Mouse (Mus musculus): ENCODE measurements around the gene Tmprss4. TPM values are rescaled to one million over a fixed set of nuclear protein-coding genes. Genes with fewer than 3 reads are reported as not detected.

Gene Tmprss4
- total RNA-seq, 2 experiments from 2014 or later, result not detected

DNA sequence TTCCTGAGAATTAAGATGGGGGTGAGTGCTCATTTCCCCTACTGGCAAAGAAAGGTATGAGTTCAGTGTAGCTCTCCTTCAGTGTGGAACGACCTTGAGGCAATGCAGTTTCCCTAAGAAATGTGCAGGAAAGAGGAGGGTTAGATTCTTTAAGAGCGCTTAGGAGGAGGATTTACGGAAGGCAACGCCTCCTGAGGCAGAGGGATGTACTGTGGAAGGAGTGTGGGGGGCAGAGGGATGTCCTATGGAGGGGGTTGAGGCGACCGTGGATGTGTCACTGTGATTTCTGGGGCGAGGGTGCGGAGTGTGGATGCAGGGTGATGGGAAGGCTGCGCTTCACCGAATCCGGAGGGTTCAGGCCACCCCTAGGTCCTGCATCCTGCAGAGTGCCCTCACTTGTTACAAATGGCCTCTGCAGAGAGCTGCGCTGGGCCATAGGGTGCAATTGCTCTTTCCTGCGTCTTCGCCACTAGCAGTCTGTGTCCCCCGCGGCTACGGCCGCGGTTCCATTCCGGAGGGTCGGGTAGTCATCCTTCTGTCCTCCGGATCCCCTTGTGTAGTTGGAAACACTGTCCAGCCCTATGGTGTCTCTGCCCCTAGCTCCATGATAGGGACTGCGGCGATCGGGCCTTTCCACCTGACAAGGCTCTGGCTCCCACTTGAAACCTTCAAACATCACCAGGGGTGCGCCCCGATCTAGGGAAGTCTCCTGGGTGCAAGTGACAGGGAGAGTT, 58.2 kb downstream of the Tmprss4 start:
- no peak for DNase-seq (ENCODE audit: low spot score in 2 of 2)
- peak overlapping the region; percentile 71; the same call in 1 of the 2 replicates for H3K27ac ChIP-seq
- H3K4me3 ChIP-seq, result peak overlapping the region; percentile 58
- TF ChIP-seq CTCF (conservative IDR thresholded peaks at IDR 0.05), result peak; percentile 53

DNA sequence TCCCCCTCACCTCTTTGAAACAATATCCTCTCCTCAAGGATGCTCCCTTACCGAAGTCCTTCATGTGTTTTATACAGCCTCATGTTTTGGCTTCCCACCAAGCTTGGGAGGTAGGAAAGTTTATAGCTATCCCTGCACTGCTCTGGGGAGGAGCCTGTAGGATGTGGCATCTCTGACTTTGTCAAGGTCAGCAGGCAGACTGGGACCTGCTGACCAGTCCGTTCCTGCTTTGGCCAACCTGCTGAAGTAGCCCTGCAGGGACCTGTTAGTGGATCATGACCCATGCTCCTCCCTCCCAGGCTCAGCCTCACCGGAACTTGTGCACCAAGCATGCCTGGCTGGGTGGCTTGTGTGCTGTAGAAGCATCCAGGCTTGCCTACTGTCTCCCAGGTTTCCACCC, 61.2 kb downstream of the Tmprss4 start:
- DNase-seq (ENCODE audit: low spot score in 2 of 2), result no peak
- Histone ChIP-seq H3K4me3 (no peak overlapping the region), H3K27ac (no peak overlapping the region)
- no peak for TF ChIP-seq CTCF (conservative IDR thresholded peaks at IDR 0.05)

DNA sequence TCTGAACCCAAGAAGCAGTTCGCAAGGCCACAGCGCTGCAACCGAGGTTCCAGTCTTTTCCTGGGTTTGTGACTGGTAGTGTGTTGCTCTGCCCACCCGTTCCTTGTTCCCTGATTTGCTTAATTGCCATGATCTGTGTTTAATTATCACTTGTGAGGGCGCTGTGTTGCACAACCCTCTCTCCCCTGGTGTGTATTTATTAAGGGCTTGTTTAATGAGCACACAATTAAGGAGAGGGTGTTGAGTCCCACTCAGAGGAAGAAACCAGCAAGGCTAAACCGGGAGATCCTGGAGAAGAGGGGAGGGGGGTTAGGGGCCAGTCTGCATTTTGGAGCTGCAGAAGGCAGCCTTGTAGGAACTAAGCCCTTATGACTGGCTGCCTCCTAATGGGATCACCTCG, 62.9 kb downstream of the Tmprss4 start:
- Histone ChIP-seq H3K4me3 (no peak overlapping the region), H3K27ac (no peak overlapping the region)
- TF ChIP-seq CTCF (conservative IDR thresholded peaks at IDR 0.05), result no peak
- no peak for DNase-seq (ENCODE audit: low spot score in 2 of 2)

DNA sequence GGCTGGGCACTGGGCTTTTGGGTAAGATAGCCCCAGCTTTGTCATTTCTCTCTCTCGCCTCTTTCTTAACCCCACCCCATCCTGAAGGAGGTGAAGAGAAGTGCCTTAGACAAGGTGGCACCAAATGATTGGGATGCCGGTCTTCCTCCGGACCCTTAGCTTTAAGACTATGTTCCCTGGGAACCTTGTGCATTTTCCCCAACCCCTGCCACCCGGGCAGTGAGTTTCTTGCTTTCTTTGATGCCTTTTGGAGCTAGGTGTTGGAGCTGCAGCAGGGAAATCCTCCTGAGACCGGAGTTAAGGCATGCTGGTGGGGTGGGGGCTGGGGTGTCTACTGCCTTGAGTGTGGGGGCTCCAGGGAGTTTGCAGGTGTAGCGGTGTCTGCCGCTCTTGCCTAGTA, 64.8 kb downstream of the Tmprss4 start:
- H3K27ac ChIP-seq, result no peak overlapping the region
- DNase-seq (ENCODE audit: low spot score in 2 of 2), result no peak
- peak overlapping the region; percentile 66 for H3K4me3 ChIP-seq
- no peak for TF ChIP-seq CTCF (conservative IDR thresholded peaks at IDR 0.05)

DNA sequence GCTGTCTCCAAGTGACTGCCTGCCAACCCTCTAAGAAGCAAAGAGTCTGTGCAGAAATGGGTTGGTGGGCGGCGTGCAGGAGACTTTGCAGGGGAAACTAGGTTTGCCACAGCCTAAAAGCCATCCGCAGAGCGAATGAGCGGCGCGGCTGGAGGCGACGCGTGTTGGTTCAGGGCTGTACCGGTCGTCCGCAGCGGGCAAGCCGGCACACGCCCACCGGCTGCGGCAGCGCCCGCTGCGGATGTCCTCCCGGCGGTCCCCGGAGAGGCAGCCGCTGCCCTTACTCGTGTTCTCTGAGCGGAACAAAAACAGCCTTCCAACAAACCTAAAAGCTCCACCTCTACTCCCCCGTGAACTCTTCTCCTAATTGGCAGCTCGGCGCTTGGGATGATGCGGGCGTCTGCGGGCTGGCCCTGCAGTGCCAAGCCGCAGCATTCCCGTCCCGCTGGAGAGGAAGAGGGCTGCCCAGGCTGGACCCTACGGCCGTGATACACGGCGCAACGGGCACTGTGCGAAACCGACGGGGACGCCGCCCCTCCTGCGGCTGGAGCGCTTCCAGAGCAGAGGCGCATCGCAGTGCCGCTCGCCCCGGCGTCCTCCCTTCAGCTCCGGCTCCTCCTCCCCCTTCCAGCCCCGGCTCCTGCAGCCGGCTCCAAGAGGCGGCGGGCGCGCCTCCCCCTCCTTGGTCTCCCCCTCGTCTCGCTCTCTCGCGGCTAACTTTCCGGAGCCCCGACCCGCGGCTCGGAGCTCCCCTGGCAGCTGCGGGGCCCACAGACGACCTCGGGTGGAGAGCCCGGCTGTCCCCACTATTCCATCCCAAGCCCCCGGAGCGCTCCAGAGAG, 65.5 kb downstream of the Tmprss4 start, which contains the start of gene Scn4b:
TSS of gene Scn4b (plus strand) at position 205 of the 842 bp plus-strand sequence.
- DNase-seq (ENCODE audit: low spot score in 2 of 2), result no peak
- H3K4me3 ChIP-seq, result peak within 1 kb of the TSS; percentile 66
- peak within 1 kb of the TSS; percentile 70 for H3K27ac ChIP-seq
- TF ChIP-seq CTCF (conservative IDR thresholded peaks at IDR 0.05), result no peak

DNA sequence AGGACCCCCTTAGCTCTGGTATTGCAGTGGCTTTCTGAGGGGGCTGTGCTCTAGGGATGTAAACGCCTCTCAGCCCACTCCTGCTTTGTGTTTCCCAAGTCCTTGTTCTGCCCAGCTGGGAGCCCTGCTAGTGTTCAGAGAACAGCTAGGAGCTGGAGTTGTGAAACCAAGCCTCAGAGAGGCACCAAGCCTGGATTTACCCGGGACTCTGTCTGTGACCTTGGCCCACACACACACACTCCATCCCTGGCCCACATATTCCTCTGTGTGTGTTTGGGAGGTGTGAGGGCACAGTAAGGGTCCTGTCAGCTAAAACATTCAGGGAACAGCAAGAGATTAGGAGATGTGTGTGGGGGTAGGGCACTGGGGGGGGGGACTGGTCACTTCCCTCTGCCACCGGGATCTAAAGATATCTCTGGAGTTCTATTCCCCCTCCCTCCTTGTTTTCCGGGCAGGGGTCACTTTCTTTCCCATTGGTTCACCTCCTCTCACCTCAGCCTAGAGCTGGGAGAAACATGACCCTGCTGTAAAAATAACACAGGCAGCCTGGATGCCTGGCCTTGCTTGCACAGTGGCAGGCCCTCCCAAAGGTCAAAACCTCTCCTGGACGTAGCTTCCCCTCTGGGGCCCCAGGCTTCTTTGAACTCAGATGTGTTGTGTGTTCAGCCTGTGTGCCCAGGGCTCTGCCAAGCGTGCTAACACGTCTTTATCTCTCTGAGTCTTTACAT, 67.3 kb downstream of the Tmprss4 start:
- DNase-seq (ENCODE audit: low spot score in 2 of 2), result no peak
- no peak overlapping the region for H3K4me3 ChIP-seq
- H3K27ac ChIP-seq, result no peak overlapping the region
- no peak for TF ChIP-seq CTCF (conservative IDR thresholded peaks at IDR 0.05)

DNA sequence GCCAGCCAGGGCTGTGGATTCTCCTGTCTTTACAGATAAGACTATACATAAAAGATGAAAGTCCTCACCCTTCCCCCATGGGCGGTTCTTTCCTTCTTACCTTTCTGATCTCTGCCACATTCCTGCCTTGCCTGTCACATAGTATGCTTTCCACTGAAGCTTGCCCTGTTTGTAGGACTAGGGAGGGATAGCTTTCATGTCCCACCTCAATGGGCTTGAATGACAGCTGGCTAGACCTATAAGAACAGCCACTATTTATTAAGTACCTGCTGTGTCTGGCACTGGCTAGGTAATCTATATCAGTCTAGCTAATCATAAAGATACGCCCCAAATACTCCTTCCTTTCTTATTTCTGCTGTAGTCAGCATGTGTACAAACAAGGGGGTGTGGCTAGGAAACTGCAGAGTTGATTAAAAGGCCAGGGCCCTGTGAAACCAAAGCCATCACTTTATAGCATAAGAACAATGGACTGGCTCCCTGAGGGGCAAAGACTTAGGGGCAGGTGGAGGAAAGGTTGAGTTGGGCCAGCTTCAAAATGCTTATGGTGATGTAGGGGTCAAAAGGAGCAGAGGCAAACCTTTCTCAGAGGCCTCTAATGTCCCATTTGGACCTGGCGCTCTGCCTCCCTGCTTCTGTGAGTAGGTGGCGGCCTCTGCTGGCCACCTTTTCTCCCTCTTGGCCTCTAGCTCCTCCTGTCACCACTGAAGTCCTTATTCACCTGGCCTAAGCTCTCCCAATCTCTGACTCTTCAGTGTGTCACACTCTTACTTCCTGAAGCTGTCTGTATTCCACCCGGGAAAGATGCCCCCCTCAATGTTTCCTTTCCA, 70.2 kb downstream of the Tmprss4 start:
- Histone ChIP-seq H3K27ac (no peak overlapping the region), H3K4me3 (no peak overlapping the region)
- DNase-seq (ENCODE audit: low spot score in 2 of 2), result no peak
- peak; percentile 74 for TF ChIP-seq CTCF (conservative IDR thresholded peaks at IDR 0.05)

DNA sequence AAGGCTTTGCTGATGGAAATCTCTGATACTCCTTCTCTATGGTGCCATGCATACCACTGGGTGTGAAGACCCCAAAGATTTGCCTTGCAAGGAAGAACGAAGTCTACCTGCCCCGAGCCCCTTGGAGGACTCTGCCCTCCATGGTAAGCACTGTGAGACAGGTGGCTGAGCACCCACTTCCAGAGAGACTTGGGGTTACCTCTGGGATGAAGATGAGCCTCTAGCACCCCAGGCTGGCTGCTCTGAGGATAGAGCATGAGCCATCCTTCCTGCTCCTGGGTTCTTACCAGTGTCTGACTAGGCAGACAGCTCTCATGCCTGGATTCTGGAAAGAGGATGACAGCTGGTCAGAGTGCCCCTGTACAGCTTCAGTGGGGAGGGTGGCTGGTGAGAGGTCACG, 73.8 kb downstream of the Tmprss4 start:
- DNase-seq (ENCODE audit: low spot score in 2 of 2), result no peak
- Histone ChIP-seq H3K4me3 (no peak overlapping the region), H3K27ac (no peak overlapping the region)
- TF ChIP-seq CTCF (conservative IDR thresholded peaks at IDR 0.05), result no peak

DNA sequence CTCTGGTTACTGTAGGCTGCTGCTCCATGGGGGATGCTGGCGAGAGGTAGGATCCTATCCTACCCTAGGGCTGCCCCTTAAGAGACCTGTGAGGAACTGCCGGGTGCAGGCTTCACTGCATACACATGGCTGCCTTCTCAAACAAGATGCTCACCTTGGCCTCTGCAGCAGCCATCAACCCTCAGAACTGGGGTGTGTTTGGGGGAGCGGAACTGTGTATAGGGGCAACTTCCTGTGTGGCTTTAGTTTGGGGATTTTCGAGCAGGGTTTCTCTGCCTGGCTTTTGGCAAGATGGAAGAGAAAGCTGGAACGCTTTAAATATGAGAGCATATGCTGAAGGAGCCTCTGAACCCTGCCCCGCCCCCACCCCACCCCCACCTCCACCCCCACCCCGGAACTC, 77.0 kb downstream of the Tmprss4 start:
- no peak for TF ChIP-seq CTCF (conservative IDR thresholded peaks at IDR 0.05)
- no peak for DNase-seq (ENCODE audit: low spot score in 2 of 2)
- no peak overlapping the region for H3K27ac ChIP-seq
- H3K4me3 ChIP-seq, result no peak overlapping the region

DNA sequence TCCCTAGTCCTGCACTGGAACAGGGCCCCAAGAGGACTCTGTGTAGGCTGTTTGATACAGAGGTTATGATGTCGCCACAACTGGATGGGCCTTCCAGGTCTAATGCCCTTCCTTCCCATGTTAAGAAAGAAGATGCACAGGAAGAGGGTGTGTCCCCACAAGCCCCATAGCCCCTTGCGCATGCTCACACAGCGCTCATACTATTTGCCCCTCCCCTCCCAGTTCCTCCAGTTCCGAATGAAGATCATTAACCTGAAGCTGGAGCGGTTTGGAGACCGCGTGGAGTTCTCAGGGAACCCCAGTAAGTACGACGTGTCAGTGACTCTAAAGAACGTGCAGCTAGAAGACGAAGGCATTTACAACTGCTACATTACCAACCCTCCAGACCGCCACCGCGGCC, 78.7 kb downstream of the Tmprss4 start:
- Histone ChIP-seq H3K4me3 (no peak overlapping the region), H3K27ac (no peak overlapping the region)
- TF ChIP-seq CTCF (conservative IDR thresholded peaks at IDR 0.05), result no peak
- DNase-seq (ENCODE audit: low spot score in 2 of 2), result no peak

Other genes starting within 250 kb of the Tmprss4 start
- 10 to 100 TPM; 73.0 to 75.2 TPM for gene Ube4a, start 238.5 kb downstream of the Tmprss4 start, total RNA-seq (2021)
- not detected for gene Cd3g, start 223.7 kb downstream of the Tmprss4 start, total RNA-seq (2021)
- not detected for gene Cd3d, start 222.3 kb downstream of the Tmprss4 start, total RNA-seq (2021)
- not detected for gene Cd3e, start 194.5 kb downstream of the Tmprss4 start, total RNA-seq (2021)
- gene Mpzl2, start 164.3 kb downstream of the Tmprss4 start, total RNA-seq (2021), result under 1 TPM; 0.54 to 0.90 TPM
- gene Mpzl3, start 148.9 kb downstream of the Tmprss4 start, total RNA-seq (2021), result 1 to 10 TPM; 4.2 to 4.7 TPM
- 1 to 10 TPM in 1 of 2 experiments, not detected in 1; 1.3 TPM for gene Jaml, start 124.9 kb downstream of the Tmprss4 start, total RNA-seq (2021)
- 100 to 1,000 TPM; 245 to 254 TPM for gene Scn2b, start 86.3 kb downstream of the Tmprss4 start, total RNA-seq (2021)
- 10 to 100 TPM; 10.9 to 12.1 TPM for gene Scn4b, start 65.7 kb downstream of the Tmprss4 start, total RNA-seq (2021)
- gene BC049352, start 22.1 kb downstream of the Tmprss4 start, total RNA-seq (2021), result under 1 TPM; 0.44 to 0.72 TPM
- 1 to 10 TPM; 2.4 to 2.6 TPM for gene Il10ra, start 65.1 kb upstream of the Tmprss4 start, total RNA-seq (2021)
- not detected for gene Tmprss13, start 115.0 kb upstream of the Tmprss4 start, total RNA-seq (2021)
- gene Fxyd6, start 166.1 kb upstream of the Tmprss4 start, total RNA-seq (2021), result 10 to 100 TPM; 81.6 to 83.4 TPM
- gene Fxyd2, start 195.6 kb upstream of the Tmprss4 start, total RNA-seq (2021), result 10 to 100 TPM; 10.2 to 10.9 TPM
- 100 to 1,000 TPM in 1 of 2 experiments, 10 to 100 TPM in 1; 95.8 to 102 TPM for gene Dscaml1, start 222.5 kb upstream of the Tmprss4 start, total RNA-seq (2021)